Mouse (Mus musculus): ENCODE data around the gene Bcl2.

GRCm38 (mm10) chr1:106523009-106523408 lies 191.1 kb downstream of the Bcl2 start:
- TF ChIP-seq CTCF (IDR thresholded peaks at IDR 0.05; ENCODE audit: borderline replicate concordance, insufficient read depth, low read length): no peak
- no peak for TF ChIP-seq POLR2A (IDR thresholded peaks at IDR 0.05; ENCODE audit: low read depth, low read length)
